Mouse (Mus musculus) kidney, postnatal 10 days (tissue): Measurements from ENCODE around the gene Mrpl42.

ENCODE experiments used
- DNase-seq: peaks from one replicate; pipeline ENCODE4 v3.0.0; 2021; ENCODE audit warnings: mixed read lengths

Mrpl42 gene

GRCm38 (mm10) chr10:95457367-95458049 is 44.2 kb downstream of the Mrpl42 start:
- DNase-seq = no peak

GRCm38 (mm10) chr10:95456103-95456502 is 45.6 kb downstream of the Mrpl42 start:
- no peak for DNase-seq

GRCm38 (mm10) chr10:95453282-95453681 is 48.5 kb downstream of the Mrpl42 start:
- no peak for DNase-seq

- no peak for DNase-seq
These were observed 52.7 kb downstream of the Mrpl42 start for GRCm38 (mm10) chr10:95449033-95449432.

GRCm38 (mm10) chr10:95447954-95448353 is 53.8 kb downstream of the Mrpl42 start:
- no peak for DNase-seq

GRCm38 (mm10) chr10:95445104-95446056 is 56.4 kb downstream of the Mrpl42 start:
- DNase-seq = peak; percentile 67

- no peak for DNase-seq
These were observed 59.4 kb downstream of the Mrpl42 start for GRCm38 (mm10) chr10:95442334-95442733.

GRCm38 (mm10) chr10:95440566-95440965 is 61.2 kb downstream of the Mrpl42 start:
- DNase-seq = no peak

GRCm38 (mm10) chr10:95439718-95440339 is 61.9 kb downstream of the Mrpl42 start:
- no peak for DNase-seq

GRCm38 (mm10) chr10:95438941-95439340 is 62.8 kb downstream of the Mrpl42 start:
- no peak for DNase-seq
